Mouse (Mus musculus) heart, adult 18-20 months (tissue): ENCODE data around the gene Htr1f. TPM values are rescaled to one million over a fixed set of nuclear protein-coding genes. Genes with fewer than 3 reads are reported as not detected.
"Not testable (repeated sequence)": the region's sequence is repeated elsewhere in the genome, so short reads cannot be mapped to it uniquely, and the experiment has no call there.

Experiments
- DNase-seq, 2 experiments: peaks; one replicate each; pipeline ENCODE4 v3.0.0; 2021 to 2022; ENCODE audit warnings: mixed read lengths in 1 of 2
- long read RNA-seq, 2 experiments: library from polyadenylated mRNA; stranded (forward); transcript quantifications; one replicate each; pipeline ENCODE4 v2.0.0; 2021
- total RNA-seq, 2 experiments: library from RNA; stranded (reverse); gene quantifications; 2 replicates each; pipeline ENCODE4 v1.2.3; 2021

Htr1f gene
- not detected for total RNA-seq
- long read RNA-seq, experiment 1 = 0 reads
- long read RNA-seq, experiment 2 = 0 reads

GRCm38 (mm10) chr16:65105184-65105931, at the start of gene Htr1f:
Gene Htr1f, minus strand, starts transcription at chr16:65105854.
- no peak for DNase-seq

- DNase-seq = no peak
Measured at GRCm38 (mm10) chr16:65139771-65140170, 34.1 kb upstream of the Htr1f start.

- no peak for DNase-seq
Measured at GRCm38 (mm10) chr16:65129391-65129790, 23.7 kb upstream of the Htr1f start.

- DNase-seq = no peak
Measured at GRCm38 (mm10) chr16:65127846-65128245, 22.2 kb upstream of the Htr1f start.

- no peak for DNase-seq
Measured at GRCm38 (mm10) chr16:65112221-65112620, 6.6 kb upstream of the Htr1f start.

GRCm38 (mm10) chr16:65093552-65093951, 12.1 kb downstream of the Htr1f start:
- no peak for DNase-seq

GRCm38 (mm10) chr16:65083475-65083874, 22.2 kb downstream of the Htr1f start:
- DNase-seq = no peak

- no peak for DNase-seq
Measured at GRCm38 (mm10) chr16:65069867-65070266, 35.8 kb downstream of the Htr1f start.

GRCm38 (mm10) chr16:65066264-65066663, 39.4 kb downstream of the Htr1f start:
- DNase-seq = no peak

- not testable (repeated sequence) for DNase-seq
Measured at GRCm38 (mm10) chr16:65037660-65038425, 67.8 kb downstream of the Htr1f start.

- no peak for DNase-seq
Measured at GRCm38 (mm10) chr16:65029675-65030074, 76.0 kb downstream of the Htr1f start.

- DNase-seq = no peak
Measured at GRCm38 (mm10) chr16:65022364-65022763, 83.3 kb downstream of the Htr1f start.

- no peak for DNase-seq
Measured at GRCm38 (mm10) chr16:65018710-65019109, 86.9 kb downstream of the Htr1f start.

- DNase-seq = no peak
Measured at GRCm38 (mm10) chr16:65018134-65018533, 87.5 kb downstream of the Htr1f start.

GRCm38 (mm10) chr16:65017566-65017965, 88.1 kb downstream of the Htr1f start:
- no peak for DNase-seq

- DNase-seq = no peak
Measured at GRCm38 (mm10) chr16:65015241-65015640, 90.4 kb downstream of the Htr1f start.

GRCm38 (mm10) chr16:65001993-65002821, 103.4 kb downstream of the Htr1f start:
- DNase-seq = no peak

- DNase-seq = no peak
Measured at GRCm38 (mm10) chr16:64989279-64989800, 116.3 kb downstream of the Htr1f start.

- no peak for DNase-seq
Measured at GRCm38 (mm10) chr16:64987564-64987963, 118.1 kb downstream of the Htr1f start.

GRCm38 (mm10) chr16:64987049-64987448, 118.6 kb downstream of the Htr1f start:
- no peak for DNase-seq

- DNase-seq = no peak
Measured at GRCm38 (mm10) chr16:64974636-64975035, 131.0 kb downstream of the Htr1f start.
